Mouse (Mus musculus) hindbrain, embryonic 11.5 days (tissue): ENCODE data around the gene Rap1gap2. TPM values are rescaled to one million over a fixed set of nuclear protein-coding genes. Genes with fewer than 3 reads are reported as not detected.
A peak's percentile ranks its signal among the peaks of the same experiment; 100 is the strongest.

Experiments used
- ATAC-seq: fragments of 200-750 bp; cut with Nextera tagmentation; 2 replicates; pipeline ENCODE4 v1.8.0; 2017; ENCODE audit warnings: mild to moderate bottlenecking, moderate TSS enrichment, moderate library complexity; ENCODE audit not compliant: low FRiP score
- DNase-seq: peaks from one replicate; pipeline ENCODE4 v3.0.0-alpha.2; 2015; ENCODE audit warnings: low spot score
- H3K27ac ChIP-seq: fragments of 300-500 bp; sonication (generic); 2 replicates; pipeline ENCODE4 v1.5.1; 2014; ENCODE audit warnings: mild to moderate bottlenecking, low read depth, low read length
- H3K27me3 ChIP-seq: fragments of 300-500 bp; sonication (generic); 2 replicates; pipeline ENCODE4 v1.6.1; 2014; ENCODE audit warnings: mild to moderate bottlenecking, low read length, moderate library complexity, mixed read lengths; ENCODE audit not compliant: control insufficient read depth, insufficient read depth
- H3K36me3 ChIP-seq: fragments of 300-500 bp; sonication (generic); 2 replicates; pipeline ENCODE4 v1.6.1; 2014; ENCODE audit warnings: mild to moderate bottlenecking, low read length, moderate library complexity, mixed read lengths; ENCODE audit not compliant: control insufficient read depth, insufficient read depth
- H3K4me1 ChIP-seq: fragments of 300-500 bp; sonication (generic); replicated peaks from 2 replicates; pipeline ENCODE4 v1.6.1; 2014; ENCODE audit warnings: low read length, mixed read lengths; ENCODE audit not compliant: control insufficient read depth, insufficient read depth
- H3K4me2 ChIP-seq: fragments of 300-500 bp; sonication (generic); replicated peaks from 2 replicates; pipeline ENCODE4 v1.6.1; 2014; ENCODE audit warnings: mild to moderate bottlenecking, low read depth, low read length
- H3K4me3 ChIP-seq: fragments of 300-500 bp; sonication (generic); 2 replicates; pipeline ENCODE4 v1.5.1; 2014; ENCODE audit warnings: low read depth, low read length
- H3K9ac ChIP-seq: fragments of 300-500 bp; sonication (generic); 2 replicates; pipeline ENCODE4 v1.6.1; 2014; ENCODE audit warnings: low read depth, low read length
- H3K9me3 ChIP-seq: fragments of 300-500 bp; sonication (generic); 2 replicates; pipeline ENCODE4 v1.6.1; 2016; ENCODE audit warnings: low read length; ENCODE audit not compliant: control insufficient read depth
- WGBS: fragments of 180-500 bp; shearing (Covaris S2); extraction: QIAGEN DNeasy Blood & Tissue Kit; methylation state at CpG from one replicate; pipeline ENCODE4 v1.1.7; 2014; 5-methylcytosine and 5-hydroxymethylcytosine counted together
- polyA plus RNA-seq: library from polyadenylated mRNA; unstranded; fragments of >200 nt; fragmentation: Nextera tagmentation; extraction: Ambion mirVana; gene quantifications from 2 replicates; pipeline ENCODE4 v1.2.1, GENCODE M21; 2014

The Rap1gap2 gene
- polyA plus RNA-seq, 1 experiment from 2014 or later: 2.7 TPM

- WGBS: 76% methylated on average over 5 of the region's 5 CpGs
These were observed 50.8 kb downstream of the Rap1gap2 start for GRCm38 (mm10) chr11:74559793-74560433.

GRCm38 (mm10) chr11:74558933-74559332 lies 51.8 kb downstream of the Rap1gap2 start:
- WGBS: 81% methylated on average over 5 of the region's 5 CpGs
- no peaks in the 10 kb centered on the region for H3K36me3 ChIP-seq

More at GRCm38 (mm10) chr11:74559793-74560433, 50.8 kb downstream of the Rap1gap2 start:
- ATAC-seq: no peak
- no peaks in the 10 kb centered on the region for H3K36me3 ChIP-seq
- H3K27me3 ChIP-seq: no peaks in the 10 kb centered on the region
- no peak overlapping the region for H3K4me3 ChIP-seq
- no peak for DNase-seq
- H3K4me1 ChIP-seq: peaks cover 2% of the 10 kb centered on the region; the same call in 1 of the 2 replicates
- no peak overlapping the region for H3K9ac ChIP-seq
- H3K9me3 ChIP-seq: no peaks in the 10 kb centered on the region
- H3K27ac ChIP-seq: no peak overlapping the region
- no peak overlapping the region for H3K4me2 ChIP-seq

GRCm38 (mm10) chr11:74557456-74558230 lies 53.1 kb downstream of the Rap1gap2 start:
- H3K4me3 ChIP-seq: no peak overlapping the region
- no peak overlapping the region for H3K27ac ChIP-seq
- no peaks in the 10 kb centered on the region for H3K27me3 ChIP-seq
- ATAC-seq: no peak
- H3K36me3 ChIP-seq: no peaks in the 10 kb centered on the region
- H3K4me2 ChIP-seq: no peak overlapping the region
- H3K9me3 ChIP-seq: no peaks in the 10 kb centered on the region
- 73% methylated on average over 11 of the region's 11 CpGs for WGBS
- no peak for DNase-seq
- peaks cover 2% of the 10 kb centered on the region; the same call in 1 of the 2 replicates for H3K4me1 ChIP-seq
- H3K9ac ChIP-seq: no peak overlapping the region

More at GRCm38 (mm10) chr11:74558933-74559332, 51.8 kb downstream of the Rap1gap2 start:
- H3K4me3 ChIP-seq: no peak overlapping the region
- no peak overlapping the region for H3K4me2 ChIP-seq
- no peaks in the 10 kb centered on the region for H3K27me3 ChIP-seq
- peaks cover 2% of the 10 kb centered on the region; the same call in 1 of the 2 replicates for H3K4me1 ChIP-seq
- no peak overlapping the region for H3K9ac ChIP-seq
- ATAC-seq (no peak), DNase-seq (no peak)
- H3K27ac ChIP-seq: no peak overlapping the region
- H3K9me3 ChIP-seq: no peaks in the 10 kb centered on the region

GRCm38 (mm10) chr11:74555716-74556374 lies 54.9 kb downstream of the Rap1gap2 start:
- no peak overlapping the region for H3K4me3 ChIP-seq
- peaks cover 2% of the 10 kb centered on the region; the same call in 1 of the 2 replicates for H3K4me1 ChIP-seq
- H3K4me2 ChIP-seq: no peak overlapping the region
- no peaks in the 10 kb centered on the region for H3K9me3 ChIP-seq
- DNase-seq (no peak), ATAC-seq (no peak)
- no peaks in the 10 kb centered on the region for H3K36me3 ChIP-seq
- H3K27ac ChIP-seq: no peak overlapping the region
- 42% methylated on average over 9 of the region's 9 CpGs for WGBS
- no peak overlapping the region for H3K9ac ChIP-seq
- no peaks in the 10 kb centered on the region for H3K27me3 ChIP-seq

GRCm38 (mm10) chr11:74554683-74555341 lies 55.9 kb downstream of the Rap1gap2 start:
- Histone ChIP-seq H3K27ac (no peak overlapping the region), H3K9me3 (no peaks in the 10 kb centered on the region), H3K4me2 (no peak overlapping the region), H3K27me3 (no peaks in the 10 kb centered on the region), H3K4me1 (peaks cover 2% of the 10 kb centered on the region; the same call in 1 of the 2 replicates), H3K4me3 (no peak overlapping the region), H3K9ac (no peak overlapping the region), H3K36me3 (no peaks in the 10 kb centered on the region)
- 57% methylated on average over 15 of the region's 15 CpGs for WGBS
- ATAC-seq (peak; percentile 59; the same call in 1 of the 2 replicates), DNase-seq (peak; percentile 43)

GRCm38 (mm10) chr11:74551568-74551967 lies 59.1 kb downstream of the Rap1gap2 start:
- Histone ChIP-seq H3K4me1 (peaks cover 8% of the 10 kb centered on the region), H3K9ac (no peak overlapping the region), H3K36me3 (no peaks in the 10 kb centered on the region), H3K27ac (no peak overlapping the region), H3K9me3 (no peaks in the 10 kb centered on the region), H3K27me3 (no peaks in the 10 kb centered on the region), H3K4me2 (no peak overlapping the region), H3K4me3 (no peak overlapping the region)
- DNase-seq (no peak), ATAC-seq (no peak)
- 81% methylated on average over 6 of the region's 6 CpGs for WGBS

- Histone ChIP-seq H3K9me3 (no peaks in the 10 kb centered on the region), H3K4me2 (no peak overlapping the region), H3K4me1 (peaks cover 6% of the 10 kb centered on the region), H3K27me3 (no peaks in the 10 kb centered on the region), H3K36me3 (no peaks in the 10 kb centered on the region), H3K9ac (no peak overlapping the region), H3K4me3 (no peak overlapping the region), H3K27ac (no peak overlapping the region)
- 72% methylated on average over 5 of the region's 5 CpGs for WGBS
- DNase-seq (no peak), ATAC-seq (no peak)
These were observed 60.1 kb downstream of the Rap1gap2 start for GRCm38 (mm10) chr11:74550615-74551102.

- Histone ChIP-seq H3K27ac (no peak overlapping the region), H3K4me1 (peaks cover 6% of the 10 kb centered on the region; the same call in 1 of the 2 replicates), H3K4me3 (no peak overlapping the region), H3K36me3 (no peaks in the 10 kb centered on the region), H3K9ac (no peak overlapping the region), H3K27me3 (no peaks in the 10 kb centered on the region), H3K9me3 (no peaks in the 10 kb centered on the region), H3K4me2 (no peak overlapping the region)
- ATAC-seq (peak; percentile 59), DNase-seq (peak; percentile 49)
- WGBS: 15% methylated on average over 7 of the region's 7 CpGs
These were observed 61.8 kb downstream of the Rap1gap2 start for GRCm38 (mm10) chr11:74548781-74549382.
